ENCODE assay signal across 18 mouse cellular contexts in genomic region chr11:94875026-94875425, GRCm38 (mm10).
DNase-seq lines count a peak whose midpoint lies in the region; ATAC-seq and TF ChIP-seq lines count a peak whose summit lies in the region.
"Had no signal": no experiment of that assay in that cellular context is flagged by ENCODE, and none has a peak within 500 bp of the region (broad histone marks: within the 10 kb centered on the region; RNA-seq: fewer than 3 reads in every experiment).

No protein-coding gene starts in this region.

- H3K4me1 ChIP-seq in heart, embryonic 13.5 days = peaks cover 37% of the 10 kb centered on the region
- peaks cover 9% of the 10 kb centered on the region for H3K4me1 ChIP-seq in megakaryocyte, embryonic 14.5 days
- peaks cover 64% of the 10 kb centered on the region for H3K4me1 ChIP-seq in limb, embryonic 13.5 days
- H3K4me1 ChIP-seq in stomach, postnatal 0 days (replicated peaks; ENCODE audit: control insufficient read depth, insufficient read depth) = peaks cover 9% of the 10 kb centered on the region
- H3K4me1 ChIP-seq in midbrain, embryonic 16.5 days (ENCODE audit: control insufficient read depth, insufficient read depth, low read length) = peaks cover 12% of the 10 kb centered on the region

- no peak for ATAC-seq in heart, embryonic 13.5 days (ENCODE audit: extremely low read depth, insufficient number of reproducible peaks, low FRiP score, low TSS enrichment)
- ATAC-seq in megakaryocyte, adult 5-6 weeks (ENCODE audit: poor library complexity, severe bottlenecking) = no peak
- no peak for ATAC-seq in limb, embryonic 13.5 days (ENCODE audit: low FRiP score, low read depth)
- no peak for ATAC-seq in stomach, postnatal 0 days (ENCODE audit: low FRiP score, low TSS enrichment)
- ATAC-seq in midbrain, embryonic 16.5 days = no peak
- ATAC-seq: forebrain, embryonic 13.5 days had no signal

- no peaks in the 10 kb centered on the region for H3K36me3 ChIP-seq in heart, embryonic 13.5 days
- H3K36me3 ChIP-seq in megakaryocyte, embryonic 14.5 days (replicated peaks; ENCODE audit: low read length) = no peaks in the 10 kb centered on the region
- H3K36me3 ChIP-seq in limb, embryonic 13.5 days = no peaks in the 10 kb centered on the region
- no peaks in the 10 kb centered on the region for H3K36me3 ChIP-seq in stomach, postnatal 0 days (ENCODE audit: control insufficient read depth, insufficient read depth, low read length)
- no peaks in the 10 kb centered on the region for H3K36me3 ChIP-seq in midbrain, embryonic 16.5 days (ENCODE audit: control insufficient read depth, insufficient read depth, low read length)
- H3K36me3 ChIP-seq: embryonic facial prominence, embryonic 12.5 days had no signal

- intact Hi-C loops in heart, postnatal 14 days (cut with DNase I) = loop anchor here (5.0 kb wide), 1 partner anchor 37 kb away; no protein-coding TSS in a partner anchor

- H3K27me3 ChIP-seq in heart, embryonic 13.5 days (replicated peaks) = peaks cover 39% of the 10 kb centered on the region
- H3K27me3 ChIP-seq in megakaryocyte, embryonic 14.5 days (replicated peaks) = peaks cover 84% of the 10 kb centered on the region
- no peaks in the 10 kb centered on the region for H3K27me3 ChIP-seq in limb, embryonic 13.5 days
- H3K27me3 ChIP-seq in stomach, postnatal 0 days (ENCODE audit: control insufficient read depth, insufficient read depth, low read length) = no peaks in the 10 kb centered on the region
- peaks cover 9% of the 10 kb centered on the region for H3K27me3 ChIP-seq in midbrain, embryonic 16.5 days (ENCODE audit: control insufficient read depth, insufficient read depth, low read depth, low read length)
- H3K27me3 ChIP-seq: embryonic facial prominence, embryonic 12.5 days had no signal

- DNase-seq in heart, postnatal 14 days = no peak
- no peak for DNase-seq in stomach, postnatal 0 days (ENCODE audit: low spot score)
- no peak for DNase-seq in thymus, postnatal 0 days (ENCODE audit: low spot score)
- DNase-seq: cerebellum, adult 11 months; cerebellum, postnatal 25 days; heart, postnatal 4 days; kidney, postnatal 4 days; layer of hippocampus, postnatal 36 days; right cerebral cortex, adult 18-20 months; spleen, adult 18-20 months had no signal

- H3K9ac ChIP-seq in heart, embryonic 13.5 days = no peak overlapping the region
- no peak overlapping the region for H3K9ac ChIP-seq in limb, embryonic 13.5 days
- H3K9ac ChIP-seq in stomach, postnatal 0 days (ENCODE audit: low read length) = no peak overlapping the region
- no peak overlapping the region for H3K9ac ChIP-seq in midbrain, embryonic 16.5 days (ENCODE audit: low read depth, low read length)
- H3K9ac ChIP-seq: embryonic facial prominence, embryonic 12.5 days; forebrain, embryonic 13.5 days had no signal

- TF ChIP-seq CTCF in stomach, postnatal 0 days (IDR thresholded peaks at IDR 0.05; ENCODE audit: low read depth) = no peak

- no peak for TF ChIP-seq EP300 in stomach, postnatal 0 days (optimal IDR thresholded peaks at IDR 0.05)

- 56% methylated on average over 7 of the region's 7 CpGs for WGBS in heart, embryonic 13.5 days
- 50% methylated on average over 7 of the region's 7 CpGs for WGBS in limb, embryonic 13.5 days
- 45% methylated on average over 7 of the region's 7 CpGs for WGBS in stomach, postnatal 0 days
- WGBS in midbrain, embryonic 16.5 days = 79% methylated on average over 7 of the region's 7 CpGs

- no peaks in the 10 kb centered on the region for H3K9me3 ChIP-seq in heart, embryonic 13.5 days
- H3K9me3 ChIP-seq in megakaryocyte, embryonic 14.5 days = no peaks in the 10 kb centered on the region
- no peaks in the 10 kb centered on the region for H3K9me3 ChIP-seq in limb, embryonic 13.5 days
- no peaks in the 10 kb centered on the region for H3K9me3 ChIP-seq in stomach, postnatal 0 days (ENCODE audit: control insufficient read depth, low read length)
- H3K9me3 ChIP-seq in midbrain, embryonic 16.5 days (replicated peaks; ENCODE audit: control insufficient read depth, low read length, poor library complexity, severe bottlenecking) = no peaks in the 10 kb centered on the region
- H3K9me3 ChIP-seq: embryonic facial prominence, embryonic 12.5 days; forebrain, embryonic 13.5 days had no signal

- peak overlapping the region; percentile 88; the same call in 1 of the 2 replicates for H3K27ac ChIP-seq in heart, embryonic 13.5 days (replicated peaks)
- 0 out of 2 replicates have a peak overlapping the region, but pooled peaks have one; percentile 10 for H3K27ac ChIP-seq in limb, embryonic 13.5 days
- peak overlapping the region; percentile 61 for H3K27ac ChIP-seq in stomach, postnatal 0 days (replicated peaks)
- H3K27ac ChIP-seq in midbrain, embryonic 16.5 days (ENCODE audit: low read length) = no peak overlapping the region
- H3K27ac ChIP-seq: forebrain, embryonic 13.5 days had no signal

- H3K4me3 ChIP-seq in heart, embryonic 13.5 days = no peak overlapping the region
- H3K4me3 ChIP-seq in megakaryocyte, embryonic 14.5 days (replicated peaks) = peak overlapping the region; percentile 40
- no peak overlapping the region for H3K4me3 ChIP-seq in limb, embryonic 13.5 days
- H3K4me3 ChIP-seq in stomach, postnatal 0 days (ENCODE audit: low read depth, low read length) = no peak overlapping the region
- no peak overlapping the region for H3K4me3 ChIP-seq in midbrain, embryonic 16.5 days (ENCODE audit: low read depth, low read length)
- H3K4me3 ChIP-seq: embryonic facial prominence, embryonic 12.5 days; forebrain, embryonic 13.5 days had no signal

- H3K4me2 ChIP-seq in heart, embryonic 13.5 days = no peak overlapping the region
- no peak overlapping the region for H3K4me2 ChIP-seq in limb, embryonic 13.5 days (replicated peaks)
- no peak overlapping the region for H3K4me2 ChIP-seq in stomach, postnatal 0 days (replicated peaks; ENCODE audit: low read depth)
- no peak overlapping the region for H3K4me2 ChIP-seq in midbrain, embryonic 16.5 days (ENCODE audit: low read length)
- H3K4me2 ChIP-seq: forebrain, embryonic 13.5 days; midbrain, embryonic 11.5 days had no signal
